37 mouse cellular contexts compared by ENCODE assay signal in the genomic region with DNA sequence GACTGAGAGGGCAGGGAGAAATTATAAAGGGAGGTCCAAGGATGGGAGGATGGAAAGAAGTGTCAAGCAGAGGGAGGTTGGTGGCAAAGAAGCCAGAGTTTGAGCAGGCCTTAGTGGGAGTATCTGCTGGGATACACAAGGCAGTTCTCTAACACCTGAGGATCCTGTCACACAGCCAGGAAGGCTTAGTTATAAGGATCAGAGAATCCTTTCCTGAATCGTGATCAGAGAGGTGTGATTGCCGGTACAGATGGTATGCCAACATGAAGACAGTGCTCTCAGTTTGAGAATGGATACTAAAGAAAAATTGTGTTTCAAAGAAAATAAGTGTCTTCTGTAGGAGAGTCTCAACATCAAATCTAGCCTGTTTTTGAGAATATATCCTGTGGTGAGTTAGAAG. TPM values are rescaled to one million over a fixed set of nuclear protein-coding genes. Genes with fewer than 3 reads are reported as not detected.
"Had no signal": no experiment of that assay in that cellular context is flagged by ENCODE, and none has a peak within 500 bp of the region (broad histone marks: within the 10 kb centered on the region; RNA-seq: fewer than 3 reads in every experiment).

No protein-coding gene starts in this region.

- ATAC-seq: liver, embryonic 12.5 days; liver, postnatal 0 days; lung, postnatal 0 days; midbrain, embryonic 13.5 days; midbrain, embryonic 15.5 days; midbrain, embryonic 16.5 days had no signal

- DNase-seq: left cerebral cortex, postnatal 4 days; liver; liver, embryonic 13.5 days; liver, postnatal 0 days; lung, adult 18-20 months; lung, adult 2 months; lung, embryonic 14.5 days; lung, postnatal 10 days; lung, postnatal 14 days; lung, postnatal 36 days; lung, postnatal 4 days; midbrain, embryonic 14.5 days had no signal

- H3K4me1 ChIP-seq: limb, embryonic 10.5 days; limb, embryonic 12.5 days; limb, embryonic 13.5 days; limb, embryonic 15.5 days; liver, embryonic 12.5 days; liver, embryonic 13.5 days; liver, embryonic 15.5 days; lung, embryonic 15.5 days; megakaryocyte, embryonic 14.5 days; midbrain, embryonic 10.5 days; midbrain, embryonic 12.5 days; midbrain, embryonic 13.5 days; midbrain, embryonic 15.5 days; neural tube, embryonic 12.5 days had no signal

- H3K9me3 ChIP-seq: limb, embryonic 10.5 days; limb, embryonic 12.5 days; limb, embryonic 13.5 days; limb, embryonic 15.5 days; liver, embryonic 12.5 days; liver, embryonic 13.5 days; liver, embryonic 15.5 days; lung, embryonic 15.5 days; midbrain, embryonic 10.5 days; midbrain, embryonic 12.5 days; midbrain, embryonic 13.5 days; midbrain, embryonic 15.5 days; neural tube, embryonic 12.5 days had no signal

- H3K27ac ChIP-seq: limb, embryonic 10.5 days; limb, embryonic 12.5 days; limb, embryonic 13.5 days; limb, embryonic 15.5 days; liver, embryonic 12.5 days; liver, embryonic 13.5 days; liver, embryonic 14.5 days; liver, embryonic 15.5 days; lung, embryonic 15.5 days; macrophage; midbrain, embryonic 10.5 days; midbrain, embryonic 12.5 days; midbrain, embryonic 13.5 days; midbrain, embryonic 15.5 days; neural tube, embryonic 12.5 days had no signal

- H3K4me3 ChIP-seq: limb, embryonic 10.5 days; limb, embryonic 12.5 days; limb, embryonic 13.5 days; limb, embryonic 15.5 days; liver, embryonic 12.5 days; liver, embryonic 13.5 days; liver, embryonic 15.5 days; lung, embryonic 15.5 days; megakaryocyte, embryonic 14.5 days; midbrain, embryonic 10.5 days; midbrain, embryonic 12.5 days; midbrain, embryonic 13.5 days; midbrain, embryonic 15.5 days; myocyte; neural tube, embryonic 12.5 days had no signal

- H3K27me3 ChIP-seq: limb, embryonic 12.5 days; limb, embryonic 13.5 days; limb, embryonic 15.5 days; liver, embryonic 12.5 days; liver, embryonic 13.5 days; liver, embryonic 15.5 days; lung, embryonic 15.5 days; megakaryocyte, embryonic 14.5 days; midbrain, embryonic 12.5 days; midbrain, embryonic 13.5 days; midbrain, embryonic 15.5 days; neural tube, embryonic 12.5 days had no signal

- H3K36me3 ChIP-seq: limb, embryonic 10.5 days; limb, embryonic 12.5 days; limb, embryonic 13.5 days; limb, embryonic 15.5 days; liver, embryonic 12.5 days; liver, embryonic 13.5 days; liver, embryonic 15.5 days; lung, embryonic 15.5 days; midbrain, embryonic 10.5 days; midbrain, embryonic 12.5 days; midbrain, embryonic 13.5 days; midbrain, embryonic 15.5 days; neural tube, embryonic 12.5 days had no signal

RNA-seq across cellular contexts. Expression of gene Raet1d, which starts 37.5 kb away (rescaled TPM):
- total RNA-seq: left cerebral cortex, postnatal 10 days; left cerebral cortex, postnatal 14 days; left cerebral cortex, postnatal 25 days; left cerebral cortex, postnatal 36 days; megakaryocyte progenitor cell, adult 5-6 weeks; megakaryocyte-erythroid progenitor cell, adult 5-6 weeks; monocyte, adult 5-6 weeks had no signal
- polyA plus RNA-seq: lung, adult 2 months had no signal
